Mouse (Mus musculus) E14TG2a.4 (cell line): ENCODE measurements at regions not wholly inside any gene's neighbourhood (a gene's known extent, or its start where the extent isn't known, plus 50 kb on each side); places are given as distances from the start of the nearest gene placed in this dataset.

Experiments used
- H3K27me3 ChIP-seq: 2 replicates; pipeline ENCODE4 v1.6.1; 2014; ENCODE audit warnings: low read length, control low read depth; ENCODE audit not compliant: insufficient read depth
- H3K36me3 ChIP-seq: 2 replicates; pipeline ENCODE4 v1.6.1; 2014; ENCODE audit warnings: low read length, control low read depth; ENCODE audit not compliant: insufficient read depth
- H3K4me1 ChIP-seq: replicated peaks from 2 replicates; pipeline ENCODE4 v1.6.1; 2014; ENCODE audit warnings: low read depth, low read length, control low read depth
- H3K4me3 ChIP-seq: replicated peaks from 2 replicates; pipeline ENCODE4 v1.5.1; 2014; ENCODE audit warnings: mild to moderate bottlenecking, low read length
- H3K9me3 ChIP-seq: 2 replicates; pipeline ENCODE4 v1.6.1; 2014; ENCODE audit warnings: low read length, control low read depth
- CTCF ChIP-seq: conservative IDR thresholded peaks from 2 replicates; pipeline ENCODE4 v1.5.1; 2014; ENCODE audit warnings: low read length
- NANOG ChIP-seq: IDR thresholded peaks from 2 replicates; pipeline ENCODE4 v1.6.1; 2014; ENCODE audit warnings: borderline replicate concordance, low read length, mixed read lengths
- POU5F1 ChIP-seq: IDR thresholded peaks from 2 replicates; pipeline ENCODE4 v1.6.1; 2014; ENCODE audit warnings: low read length, borderline replicate concordance

DNA sequence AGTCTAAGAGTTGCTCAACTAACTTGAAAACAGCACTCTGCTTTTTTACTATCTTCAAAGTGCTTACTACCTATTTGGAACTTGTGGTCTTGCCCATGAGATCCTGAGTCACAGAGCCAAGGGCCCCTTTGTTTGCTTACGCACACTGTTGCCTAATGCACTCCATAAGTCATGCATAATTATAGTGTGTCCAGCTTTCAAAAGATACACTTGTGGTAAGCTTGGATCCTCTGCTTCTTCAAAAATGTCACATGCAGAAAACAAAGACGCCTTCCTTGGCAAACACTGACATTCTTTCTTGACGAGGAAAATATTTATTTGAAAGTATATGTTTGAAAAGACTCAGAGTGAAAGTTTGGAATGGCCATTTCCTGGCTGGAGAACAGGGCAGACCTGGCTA, 2082.3 kb downstream of the 4930444P10Rik start:
- Histone ChIP-seq H3K4me1 (no peaks in the 10 kb centered on the region), H3K9me3 (no peaks in the 10 kb centered on the region), H3K36me3 (no peaks in the 10 kb centered on the region), H3K4me3 (no peak overlapping the region), H3K27me3 (no peaks in the 10 kb centered on the region)
- TF ChIP-seq POU5F1 = no peak
- no peak for TF ChIP-seq CTCF
- no peak for TF ChIP-seq NANOG

GRCm38 (mm10) chr1:14002550-14002949, 2090.6 kb downstream of the 4930444P10Rik start:
- no peak for TF ChIP-seq CTCF
- TF ChIP-seq POU5F1 = no peak
- no peak for TF ChIP-seq NANOG
- Histone ChIP-seq H3K9me3 (no peaks in the 10 kb centered on the region), H3K27me3 (no peaks in the 10 kb centered on the region), H3K4me3 (no peak overlapping the region), H3K36me3 (no peaks in the 10 kb centered on the region), H3K4me1 (peaks cover 19% of the 10 kb centered on the region)

GRCm38 (mm10) chr1:14001431-14001830, 2091.7 kb downstream of the 4930444P10Rik start:
- Histone ChIP-seq H3K9me3 (no peaks in the 10 kb centered on the region), H3K27me3 (no peaks in the 10 kb centered on the region), H3K4me3 (no peak overlapping the region), H3K36me3 (no peaks in the 10 kb centered on the region), H3K4me1 (peaks cover 19% of the 10 kb centered on the region)
- no peak for TF ChIP-seq POU5F1

- TF ChIP-seq NANOG = no peak; the same call in 1 of the 2 replicates
- no peak for TF ChIP-seq POU5F1
- TF ChIP-seq CTCF = no peak
- Histone ChIP-seq H3K4me3 (no peak overlapping the region), H3K4me1 (peaks cover 19% of the 10 kb centered on the region), H3K36me3 (no peaks in the 10 kb centered on the region), H3K9me3 (no peaks in the 10 kb centered on the region), H3K27me3 (no peaks in the 10 kb centered on the region)
These were observed 2092.3 kb downstream of the 4930444P10Rik start for GRCm38 (mm10) chr1:14000605-14001395.

GRCm38 (mm10) chr1:13998178-13998708, 2094.9 kb downstream of the 4930444P10Rik start:
- Histone ChIP-seq H3K27me3 (no peaks in the 10 kb centered on the region), H3K9me3 (no peaks in the 10 kb centered on the region), H3K4me1 (peaks cover 19% of the 10 kb centered on the region), H3K36me3 (no peaks in the 10 kb centered on the region), H3K4me3 (no peak overlapping the region)
- no peak for TF ChIP-seq NANOG
- no peak for TF ChIP-seq CTCF
- no peak for TF ChIP-seq POU5F1

DNA sequence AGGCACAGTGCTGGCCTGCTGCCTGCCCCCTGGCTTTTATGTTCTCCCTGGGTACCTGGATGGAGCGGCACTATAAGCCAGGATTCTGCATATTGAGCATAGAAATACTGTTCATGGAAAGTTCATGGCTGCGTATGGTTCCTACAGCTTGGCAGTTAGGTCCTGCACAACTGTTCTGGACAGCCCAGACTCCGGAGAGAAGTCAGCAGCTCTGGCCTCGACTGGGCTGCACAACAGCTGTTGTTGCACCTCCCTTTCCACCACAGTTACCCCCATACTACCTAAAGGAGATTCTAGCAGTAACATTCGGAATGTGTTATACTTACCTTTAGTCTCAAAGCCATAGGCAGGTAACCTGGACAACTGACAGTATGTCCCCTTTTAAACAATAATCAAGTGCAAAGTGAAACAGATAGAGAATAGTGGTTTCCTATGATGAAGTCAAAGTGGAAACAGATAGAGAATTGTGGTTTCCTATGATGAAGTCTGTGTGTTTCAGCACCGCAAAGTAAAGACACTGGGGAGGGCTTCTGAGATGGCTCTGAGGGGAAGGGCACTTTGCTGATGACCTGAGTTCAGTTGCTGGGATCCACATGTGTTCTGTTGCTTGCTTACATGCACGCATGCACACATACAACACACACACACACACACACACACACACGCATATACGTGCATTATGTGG, 2099.2 kb downstream of the 4930444P10Rik start:
- H3K4me3 ChIP-seq = no peak overlapping the region
- no peaks in the 10 kb centered on the region for H3K36me3 ChIP-seq
- H3K4me1 ChIP-seq = no peaks in the 10 kb centered on the region
- H3K9me3 ChIP-seq = no peaks in the 10 kb centered on the region
- TF ChIP-seq NANOG = no peak
- TF ChIP-seq POU5F1 = no peak
- no peak for TF ChIP-seq CTCF
- H3K27me3 ChIP-seq = no peaks in the 10 kb centered on the region

- no peaks in the 10 kb centered on the region for H3K4me1 ChIP-seq
- 0 out of 2 replicates have a peak, but pooled peaks cover 2% of the 10 kb centered on the region for H3K9me3 ChIP-seq
- H3K36me3 ChIP-seq = no peaks in the 10 kb centered on the region
- TF ChIP-seq NANOG = no peak
- no peak for TF ChIP-seq CTCF
- no peak for TF ChIP-seq POU5F1
- no peak overlapping the region for H3K4me3 ChIP-seq
- no peaks in the 10 kb centered on the region for H3K27me3 ChIP-seq
These were observed 2100.1 kb downstream of the 4930444P10Rik start for GRCm38 (mm10) chr1:13992978-13993377.

DNA sequence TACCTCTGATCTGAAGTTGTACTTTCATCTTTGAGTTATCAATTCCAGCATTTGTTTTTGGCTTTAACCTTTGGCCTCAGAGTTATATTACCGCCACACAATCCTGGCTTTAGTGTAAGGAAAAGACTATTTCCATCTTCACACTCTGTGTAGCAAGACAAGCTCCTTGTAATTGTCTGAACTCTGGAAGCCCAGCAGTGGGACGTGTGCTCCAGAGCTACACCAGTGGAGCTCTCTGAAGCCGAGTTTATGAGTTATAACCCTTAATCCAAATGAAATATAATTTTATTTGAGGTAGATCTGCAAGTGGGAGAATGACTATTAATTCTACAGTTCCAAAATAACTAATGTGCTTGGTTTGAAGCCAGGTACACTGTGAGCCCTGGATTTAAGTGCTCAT, 2103.8 kb downstream of the 4930444P10Rik start:
- Histone ChIP-seq H3K27me3 (no peaks in the 10 kb centered on the region), H3K4me1 (no peaks in the 10 kb centered on the region), H3K4me3 (no peak overlapping the region), H3K9me3 (0 out of 2 replicates have a peak, but pooled peaks cover 2% of the 10 kb centered on the region), H3K36me3 (no peaks in the 10 kb centered on the region)
- TF ChIP-seq POU5F1 (no peak), CTCF (no peak), NANOG (no peak)
